Comparison of ENCODE assay signal across 22 mouse cellular contexts in genomic region chr17:23704741-23705140, GRCm38 (mm10). TPM values are rescaled to one million over a fixed set of nuclear protein-coding genes. Genes with fewer than 3 reads are reported as not detected.
DNase-seq lines count a peak whose midpoint lies in the region; ATAC-seq lines count a peak whose summit lies in the region.
"Had no signal": no experiment of that assay in that cellular context is flagged by ENCODE, and none has a peak within 500 bp of the region (broad histone marks: within the 10 kb centered on the region; RNA-seq: fewer than 3 reads in every experiment).

No protein-coding gene starts in this region.

- no peaks in the 10 kb centered on the region for H3K9me3 ChIP-seq in midbrain, embryonic 14.5 days (ENCODE audit: control insufficient read depth, low read length)
- no peaks in the 10 kb centered on the region for H3K9me3 ChIP-seq in midbrain, embryonic 15.5 days
- H3K9me3 ChIP-seq: G1E; heart, embryonic 15.5 days; hindbrain, embryonic 12.5 days; stomach, embryonic 15.5 days had no signal

- intact Hi-C loops in left cerebral cortex, postnatal 25 days (cut with DNase I) = loop anchor here (2.0 to 5.0 kb wide), 3 partner anchors 30 to 132 kb away; partner anchors contain the start of gene Bicdl2

- H3K27me3 ChIP-seq in midbrain, embryonic 14.5 days (ENCODE audit: control insufficient read depth, insufficient read depth, low read length) = no peaks in the 10 kb centered on the region; the same call in 1 of the 2 replicates
- H3K27me3 ChIP-seq in midbrain, embryonic 15.5 days (replicated peaks) = peaks cover 10% of the 10 kb centered on the region; the same call in 1 of the 2 replicates

- H3K9ac ChIP-seq in midbrain, embryonic 14.5 days (replicated peaks; ENCODE audit: low read length) = no peak overlapping the region
- H3K9ac ChIP-seq in midbrain, embryonic 15.5 days = no peak overlapping the region
- H3K9ac ChIP-seq: forebrain, postnatal 0 days; heart, embryonic 15.5 days; hindbrain, embryonic 12.5 days; stomach, embryonic 15.5 days had no signal

- ATAC-seq in midbrain, embryonic 14.5 days (ENCODE audit: low FRiP score, low TSS enrichment) = no peak
- no peak for ATAC-seq in midbrain, embryonic 15.5 days (replicated peaks)
- no peak for ATAC-seq in megakaryocyte, adult 5-6 weeks (ENCODE audit: poor library complexity, severe bottlenecking)
- ATAC-seq: forebrain, postnatal 0 days had no signal

- no peak overlapping the region for H3K4me2 ChIP-seq in midbrain, embryonic 14.5 days (ENCODE audit: low read length)
- H3K4me2 ChIP-seq in midbrain, embryonic 15.5 days = no peak overlapping the region
- H3K4me2 ChIP-seq: heart, embryonic 15.5 days; hindbrain, embryonic 12.5 days; stomach, embryonic 15.5 days had no signal

- no peak overlapping the region for H3K27ac ChIP-seq in midbrain, embryonic 14.5 days (replicated peaks; ENCODE audit: low read depth, low read length)
- no peak overlapping the region for H3K27ac ChIP-seq in midbrain, embryonic 15.5 days
- H3K27ac ChIP-seq: heart, embryonic 15.5 days; hindbrain, embryonic 12.5 days; macrophage; stomach, embryonic 15.5 days had no signal

- no peaks in the 10 kb centered on the region for H3K4me1 ChIP-seq in midbrain, embryonic 14.5 days (ENCODE audit: control insufficient read depth, insufficient read depth, low read length)
- 0 out of 2 replicates have a peak, but pooled peaks cover 3% of the 10 kb centered on the region for H3K4me1 ChIP-seq in midbrain, embryonic 15.5 days

- DNase-seq in embryo, embryonic 11 days = peak; percentile 10
- no peak for DNase-seq in embryo, embryonic 9.5 days (ENCODE audit: extremely low spot score)
- DNase-seq in midbrain, embryonic 14.5 days = peak; percentile 40
- DNase-seq in left cerebral cortex, postnatal 25 days (ENCODE audit: low spot score in 2 of 2) = peak; percentile 40 to 52
- DNase-seq in telencephalon, adult 2 months (ENCODE audit: low read depth, low spot score) = peak; percentile 24
- DNase-seq in kidney, adult 18-20 months = no peak
- DNase-seq: adrenal gland, postnatal 14 days; forebrain, postnatal 0 days; gastrocnemius, postnatal 36 days; kidney, adult 11 months; kidney, postnatal 36 days; thymus, postnatal 36 days had no signal

- WGBS in midbrain, embryonic 14.5 days = 57% methylated on average over 7 of the region's 7 CpGs
- 51% methylated on average over 7 of the region's 7 CpGs for WGBS in midbrain, embryonic 15.5 days

- no peaks in the 10 kb centered on the region for H3K36me3 ChIP-seq in midbrain, embryonic 14.5 days (ENCODE audit: control insufficient read depth, insufficient read depth, low read length)
- H3K36me3 ChIP-seq in midbrain, embryonic 15.5 days (replicated peaks) = no peaks in the 10 kb centered on the region
- H3K36me3 ChIP-seq: G1E; heart, embryonic 15.5 days; hindbrain, embryonic 12.5 days; stomach, embryonic 15.5 days had no signal

- no peak overlapping the region for H3K4me3 ChIP-seq in midbrain, embryonic 14.5 days (replicated peaks; ENCODE audit: low read depth, low read length)
- H3K4me3 ChIP-seq in midbrain, embryonic 15.5 days = no peak overlapping the region
- H3K4me3 ChIP-seq: heart, embryonic 15.5 days; hindbrain, embryonic 12.5 days; stomach, embryonic 15.5 days had no signal

RNA-seq across cellular contexts. Expression of gene 1520401A03Rik, which starts 17.8 kb away (rescaled TPM):
- polyA plus RNA-seq in midbrain, embryonic 14.5 days (2014; fragmentation: Nextera tagmentation; extraction: Ambion mirVana) = not detected in 2 replicates
- polyA plus RNA-seq in midbrain, embryonic 15.5 days (2015; fragmentation: Nextera tagmentation; extraction: Ambion mirVana) = 0.06 and 0.11 TPM in 2 replicates
- not detected for total RNA-seq in left cerebral cortex, postnatal 25 days (2021)
- total RNA-seq in megakaryocyte, adult 5-6 weeks (2015) = not detected in 2 replicates
- not detected in 2 replicates for total RNA-seq in megakaryocyte, adult 5-6 weeks (2017)
- total RNA-seq: forebrain, postnatal 0 days; gastrocnemius, postnatal 36 days had no signal
- polyA plus RNA-seq: forebrain, postnatal 0 days; heart, embryonic 15.5 days; macrophage; small intestine, adult 2 months had no signal

RNA-seq across cellular contexts. Expression of gene Cldn9, which starts 20.9 kb away (rescaled TPM):
- polyA plus RNA-seq in midbrain, embryonic 14.5 days (2014; fragmentation: Nextera tagmentation; extraction: Ambion mirVana) = 0.50 and 0.92 TPM in 2 replicates
- 0.68 and 0.89 TPM in 2 replicates for polyA plus RNA-seq in midbrain, embryonic 15.5 days (2015; fragmentation: Nextera tagmentation; extraction: Ambion mirVana)
- total RNA-seq in left cerebral cortex, postnatal 25 days (2021) = under 1 TPM in 1 of 2 experiments, not detected in 1; 0.25 TPM
- total RNA-seq in megakaryocyte, adult 5-6 weeks (2015) = not detected in 2 replicates
- not detected in 2 replicates for total RNA-seq in megakaryocyte, adult 5-6 weeks (2017)
- total RNA-seq: adrenal gland, postnatal 14 days; forebrain, postnatal 0 days; G1E; gastrocnemius, postnatal 36 days had no signal
- polyA plus RNA-seq: G1E; liver, embryonic 16.5 days; macrophage had no signal

RNA-seq across cellular contexts. Expression of gene Pkmyt1, which starts 21.4 kb away (rescaled TPM):
- polyA plus RNA-seq in midbrain, embryonic 14.5 days (2014; fragmentation: Nextera tagmentation; extraction: Ambion mirVana) = 16.2 and 18.2 TPM in 2 replicates
- polyA plus RNA-seq in midbrain, embryonic 15.5 days (2015; fragmentation: Nextera tagmentation; extraction: Ambion mirVana) = 22.6 and 23.1 TPM in 2 replicates
- 1 to 10 TPM; 3.0 to 3.3 TPM for total RNA-seq in left cerebral cortex, postnatal 25 days (2021)
- 31.1 and 32.2 TPM in 2 replicates for total RNA-seq in megakaryocyte, adult 5-6 weeks (2015)
- 15.9 and 16.6 TPM in 2 replicates for total RNA-seq in megakaryocyte, adult 5-6 weeks (2017)

RNA-seq across cellular contexts. Expression of gene Cldn6, which starts 25.7 kb away (rescaled TPM):
- not detected in 2 replicates for polyA plus RNA-seq in midbrain, embryonic 14.5 days (2014; fragmentation: Nextera tagmentation; extraction: Ambion mirVana)
- 0.23 TPM in 1 of 2 replicates, not detected in the other for polyA plus RNA-seq in midbrain, embryonic 15.5 days (2015; fragmentation: Nextera tagmentation; extraction: Ambion mirVana)
- not detected for total RNA-seq in left cerebral cortex, postnatal 25 days (2021)
- not detected in 2 replicates for total RNA-seq in megakaryocyte, adult 5-6 weeks (2015)
- not detected in 2 replicates for total RNA-seq in megakaryocyte, adult 5-6 weeks (2017)
- total RNA-seq: G1E; gastrocnemius, postnatal 36 days had no signal
- polyA plus RNA-seq: cortical plate, adult 2 months; G1E; macrophage had no signal

RNA-seq across cellular contexts. Expression of gene Tnfrsf12a, which starts 27.5 kb away (rescaled TPM):
- polyA plus RNA-seq in midbrain, embryonic 14.5 days (2014; fragmentation: Nextera tagmentation; extraction: Ambion mirVana) = 1.2 and 1.9 TPM in 2 replicates
- polyA plus RNA-seq in midbrain, embryonic 15.5 days (2015; fragmentation: Nextera tagmentation; extraction: Ambion mirVana) = 2.4 and 2.5 TPM in 2 replicates
- total RNA-seq in left cerebral cortex, postnatal 25 days (2021) = 10 to 100 TPM; 10.3 to 13.5 TPM
- 1.8 and 5.8 TPM in 2 replicates for total RNA-seq in megakaryocyte, adult 5-6 weeks (2015)
- 5.9 and 7.7 TPM in 2 replicates for total RNA-seq in megakaryocyte, adult 5-6 weeks (2017)

Comparison
In these comparisons a context has a peak if more than half of its experiments do, and no peak if none do; other contexts are left out.
1. DNase-seq: peak in embryo, embryonic 11 days (single experiment), midbrain, embryonic 14.5 days (single experiment), left cerebral cortex, postnatal 25 days (2 of 2) and telencephalon, adult 2 months (single experiment); none in embryo, embryonic 9.5 days (single experiment) and kidney, adult 18-20 months (single experiment).